Mouse (Mus musculus): ENCODE data around the gene Psat1.

The Psat1 gene

DNA sequence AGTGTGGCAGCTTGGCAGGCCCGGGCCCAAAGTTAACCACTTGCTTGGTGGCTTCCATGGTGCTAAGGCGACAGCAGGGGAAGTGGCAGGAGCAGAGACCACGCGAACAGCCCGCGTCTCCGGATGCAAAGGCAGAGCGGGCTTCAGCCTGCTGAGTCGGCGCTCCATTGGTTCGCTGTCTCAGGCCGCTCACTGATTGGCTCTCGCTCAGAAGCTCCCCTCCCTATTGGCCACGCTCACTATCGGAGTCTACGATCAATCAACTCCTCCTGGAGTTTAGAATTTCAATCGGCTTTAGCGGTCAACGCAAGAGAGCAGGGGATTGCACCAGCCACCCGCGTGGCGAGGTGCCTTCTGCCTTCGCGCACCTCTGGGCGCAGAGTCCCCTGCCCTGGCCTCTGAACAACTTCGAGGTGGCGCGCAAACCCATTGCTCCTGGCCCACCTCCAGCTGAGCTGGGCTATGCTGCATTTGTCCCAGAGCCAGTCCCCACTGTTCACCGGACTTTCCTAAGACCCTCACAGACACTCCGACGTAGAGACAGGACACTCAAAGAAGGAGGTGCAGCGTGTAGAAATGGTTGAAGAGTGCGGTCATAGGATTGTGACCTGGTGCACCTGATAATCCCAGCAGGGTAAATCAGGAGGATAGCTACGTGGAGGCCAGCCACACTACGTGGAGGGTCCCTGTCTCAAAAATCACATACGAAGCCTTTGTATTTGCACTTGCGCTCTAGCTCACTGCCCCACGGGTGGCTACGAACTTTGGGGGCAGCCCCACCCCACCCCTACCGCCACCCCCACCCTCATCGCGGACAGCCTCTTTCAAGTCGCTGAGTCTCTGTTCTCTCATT lies 22.0 kb downstream of the Psat1 start:
- DNase-seq (ENCODE audit: inconsistent age in 2 of 2, low spot score in 1 of 2), result peak; percentile 93 to 96

DNA sequence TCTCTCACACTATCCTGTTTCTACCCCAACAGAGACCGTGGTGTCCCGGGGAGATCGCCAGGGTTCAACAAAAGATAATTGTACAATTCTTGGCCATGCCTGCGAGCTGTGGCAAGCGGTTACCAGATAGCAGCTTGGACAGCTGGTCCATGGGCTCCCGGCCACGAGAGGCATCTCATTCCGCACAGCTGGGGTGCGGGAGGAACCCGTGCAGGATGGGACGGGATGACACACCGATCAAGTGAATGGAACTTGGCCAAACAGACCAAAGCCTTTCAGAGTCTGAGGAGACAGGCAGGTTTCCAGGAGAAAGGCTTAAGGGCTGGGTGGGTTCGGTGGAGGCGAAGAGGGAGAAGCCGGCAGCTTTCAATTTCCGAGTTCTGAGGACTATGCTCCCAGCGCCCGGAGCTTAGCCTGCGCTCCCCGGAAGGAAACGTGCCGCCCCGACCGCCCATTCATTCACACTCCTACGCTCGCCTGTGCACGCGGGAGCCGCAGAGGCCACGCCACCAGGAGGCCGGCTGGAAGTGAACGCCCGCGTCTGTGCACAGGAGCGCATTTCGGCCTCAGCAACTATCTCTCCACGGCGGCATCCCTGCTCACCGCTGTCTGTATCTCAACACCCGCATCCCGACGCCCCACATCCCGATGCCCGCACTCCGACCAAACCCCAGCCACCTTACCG lies 22.8 kb downstream of the Psat1 start:
- peak; percentile 64 to 89 for DNase-seq (ENCODE audit: inconsistent age in 2 of 2, low spot score in 1 of 2)

DNA sequence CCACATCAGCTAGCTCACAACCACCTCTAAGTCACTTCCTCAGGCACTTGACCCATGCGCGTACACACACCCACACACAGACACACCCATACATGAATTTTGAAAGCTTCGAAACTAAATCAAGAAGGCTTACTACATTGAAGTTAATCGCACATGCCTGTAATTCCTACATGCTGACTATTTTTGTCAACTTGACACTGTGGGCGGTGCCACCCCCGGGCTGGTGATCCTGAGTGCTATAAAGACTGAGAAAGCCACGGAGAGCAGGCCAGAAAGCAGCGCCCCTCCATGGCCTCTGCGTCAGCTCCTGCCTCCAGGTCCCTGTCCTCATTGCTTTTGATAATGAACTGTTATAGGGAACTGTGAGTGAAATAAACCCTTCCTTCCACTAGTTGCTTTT lies 23.7 kb downstream of the Psat1 start:
- peak; percentile 70 to 82 for DNase-seq (ENCODE audit: inconsistent age in 2 of 2, low spot score in 1 of 2)

DNA sequence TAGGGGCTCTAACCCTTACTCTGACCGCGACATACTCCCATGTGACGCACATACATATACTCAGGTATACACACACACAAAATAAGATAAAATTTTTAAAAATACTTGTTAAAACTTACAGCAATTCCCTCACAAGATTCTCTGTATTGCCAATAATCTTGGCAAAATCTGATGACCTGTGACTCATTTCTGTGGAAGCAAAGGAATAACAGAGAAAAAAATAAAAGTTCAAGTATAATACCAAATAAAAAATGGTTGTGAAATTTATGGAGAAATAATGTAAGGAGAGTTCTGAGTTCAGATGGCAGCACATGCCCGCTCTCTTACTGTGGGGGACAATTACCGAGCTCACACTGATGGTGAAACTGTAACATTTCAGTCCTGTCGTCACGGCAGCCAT lies 27.8 kb downstream of the Psat1 start:
- DNase-seq (ENCODE audit: inconsistent age in 2 of 2, low spot score in 1 of 2), result no peak

DNA sequence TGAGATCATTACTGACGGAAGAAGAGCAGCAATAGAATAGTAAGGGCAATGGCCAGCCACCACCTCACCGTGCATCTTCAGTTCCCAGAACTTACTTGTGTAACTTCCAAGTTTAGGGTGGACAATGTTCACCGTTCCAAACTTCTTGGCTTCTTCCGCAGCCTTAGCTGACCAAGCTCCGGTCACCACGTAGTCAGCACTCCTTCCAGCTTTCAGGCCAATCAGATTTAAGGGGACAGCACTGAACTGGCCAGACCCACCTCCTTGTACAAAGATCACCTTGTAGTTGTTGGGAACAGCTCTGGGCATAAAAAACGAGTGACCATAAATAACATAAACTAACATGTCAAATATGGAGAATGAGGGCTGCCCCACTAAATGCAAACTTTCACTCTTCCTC lies 29.0 kb downstream of the Psat1 start:
- DNase-seq (ENCODE audit: inconsistent age in 2 of 2, low spot score in 1 of 2), result no peak

DNA sequence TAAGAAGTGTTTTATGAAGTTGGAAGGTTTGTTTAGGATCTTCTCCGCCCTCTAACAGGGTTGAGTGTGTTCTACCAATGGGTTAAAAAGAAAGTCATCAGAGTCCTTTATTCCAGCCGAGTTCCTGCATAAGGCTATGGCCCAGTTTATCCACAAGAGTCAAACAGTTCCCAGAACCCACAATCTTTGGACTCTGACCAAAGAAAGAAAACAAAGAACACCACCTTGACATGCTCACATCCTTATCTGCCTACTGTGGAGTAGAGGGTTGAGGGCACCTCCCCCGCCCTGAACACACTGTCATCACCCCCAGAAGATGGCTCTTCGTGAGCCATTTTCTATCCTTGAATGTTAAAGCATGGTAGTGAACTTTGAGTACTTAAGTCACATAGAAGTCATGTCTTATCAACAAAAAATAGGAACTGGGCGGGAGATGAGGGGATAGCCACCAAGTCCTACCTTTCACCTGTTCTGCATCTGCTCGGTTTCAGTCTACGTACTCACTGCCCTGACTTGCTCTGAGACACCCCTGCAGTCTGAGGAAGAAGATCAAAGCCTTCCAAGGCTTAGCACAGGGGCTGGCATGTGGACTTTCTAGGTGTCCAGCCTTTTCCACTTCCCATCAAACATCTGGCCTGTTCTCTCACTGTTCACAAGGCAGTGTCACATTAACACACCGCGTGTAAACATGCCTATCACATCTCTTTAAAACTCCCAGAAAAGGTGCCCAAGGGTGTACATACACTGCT lies 33.7 kb downstream of the Psat1 start:
- no peak for DNase-seq (ENCODE audit: inconsistent age in 2 of 2, low spot score in 1 of 2)

DNA sequence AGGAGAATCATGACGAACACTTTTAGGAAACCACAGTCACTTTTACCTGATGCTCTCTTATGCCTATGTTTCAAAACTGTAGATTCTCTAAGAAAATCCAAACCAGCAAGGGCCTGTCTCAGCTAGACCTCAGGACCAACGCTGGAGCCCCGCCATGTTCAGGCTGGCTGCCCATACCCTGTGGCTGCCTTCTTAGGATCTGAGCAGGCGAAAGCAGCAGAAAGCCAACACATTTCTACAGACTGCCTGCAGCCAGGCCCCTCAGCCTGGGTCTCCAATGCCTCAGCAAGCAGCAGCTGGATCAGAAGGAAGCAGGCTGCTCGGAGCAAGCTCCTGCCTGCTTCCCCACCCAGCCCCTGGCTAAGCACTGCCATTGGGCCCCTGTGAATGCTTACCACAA lies 35.7 kb downstream of the Psat1 start:
- no peak for DNase-seq (ENCODE audit: inconsistent age in 2 of 2, low spot score in 1 of 2)

DNA sequence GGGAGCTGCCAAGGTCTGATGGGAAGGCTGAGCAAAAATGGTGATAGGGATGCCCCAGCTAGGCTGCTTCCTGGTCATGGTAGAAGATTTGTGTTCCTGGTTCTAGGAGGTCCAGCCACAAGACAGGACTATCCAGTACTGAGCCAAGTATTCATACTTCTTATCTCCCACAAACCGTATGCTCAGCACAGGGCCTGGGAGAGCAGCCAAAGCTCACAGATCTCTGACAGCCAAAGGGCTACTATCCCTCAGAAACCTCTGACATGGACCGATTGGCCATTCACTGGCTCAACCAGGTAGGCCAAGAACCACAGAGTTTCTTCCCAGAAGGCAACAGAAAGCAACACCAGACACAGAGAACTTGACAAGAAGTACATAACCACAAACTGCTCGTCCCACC lies 36.1 kb downstream of the Psat1 start:
- no peak for DNase-seq (ENCODE audit: inconsistent age in 2 of 2, low spot score in 1 of 2)

DNA sequence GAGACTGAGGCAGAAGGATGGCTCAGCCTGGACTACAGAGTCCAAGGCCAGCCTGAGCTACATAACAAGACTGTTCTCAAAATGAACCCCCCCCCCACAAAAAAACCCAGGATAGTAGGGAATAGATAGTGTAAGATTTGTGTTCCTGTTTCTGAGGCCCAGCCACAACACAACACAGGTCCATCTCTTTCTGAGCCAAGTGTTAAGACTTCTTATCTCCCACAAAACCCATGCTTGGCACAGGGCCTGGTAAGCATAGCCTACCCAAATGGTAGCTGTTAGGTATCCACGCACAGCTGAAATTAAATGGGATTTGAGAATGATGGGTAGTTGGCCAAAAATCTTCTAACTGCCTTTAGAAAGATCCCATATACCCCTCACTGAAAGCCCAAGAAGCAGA lies 36.6 kb downstream of the Psat1 start:
- DNase-seq (ENCODE audit: inconsistent age in 2 of 2, low spot score in 1 of 2), result no peak

DNA sequence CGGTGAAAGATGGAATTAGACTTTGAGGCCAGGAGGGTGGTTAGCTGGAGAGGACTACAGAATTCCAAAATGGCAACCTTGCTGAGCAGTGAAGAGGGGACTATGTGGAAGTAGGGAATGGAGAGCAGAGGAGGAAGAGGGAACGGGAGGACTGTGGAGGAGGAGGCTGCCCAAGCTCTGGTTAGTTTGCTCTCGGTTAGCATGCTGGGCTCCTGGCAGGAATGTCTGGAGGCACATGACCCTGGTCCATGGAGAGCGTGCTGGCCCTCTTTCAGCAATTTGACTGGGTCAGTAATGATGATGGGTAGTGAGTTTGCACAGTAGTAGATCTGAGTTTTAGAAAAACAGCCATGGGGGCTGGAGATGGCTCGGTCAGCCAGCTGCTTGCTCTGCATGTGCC lies 39.1 kb downstream of the Psat1 start:
- DNase-seq (ENCODE audit: inconsistent age in 2 of 2, low spot score in 1 of 2), result no peak

DNA sequence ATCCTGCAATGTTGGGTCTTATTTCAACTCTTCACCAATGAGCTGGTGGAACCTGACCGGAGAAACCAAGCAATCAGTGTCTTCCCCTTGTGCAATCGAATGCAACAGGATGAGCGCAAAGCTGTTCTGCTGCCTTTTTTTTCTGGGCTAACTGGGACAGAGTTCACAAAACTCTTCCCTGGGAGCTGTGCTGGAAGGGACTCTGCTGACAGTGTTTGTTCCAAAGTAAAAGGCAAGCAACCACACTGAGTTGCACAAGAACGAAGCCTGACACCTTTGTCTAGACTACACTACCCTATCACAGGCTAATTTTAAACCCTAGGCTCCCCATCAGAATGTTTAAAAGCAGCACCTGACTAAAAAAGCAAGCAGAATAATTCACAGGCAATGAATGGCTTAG lies 42.4 kb downstream of the Psat1 start:
- no peak for DNase-seq (ENCODE audit: inconsistent age in 2 of 2, low spot score in 1 of 2)

DNA sequence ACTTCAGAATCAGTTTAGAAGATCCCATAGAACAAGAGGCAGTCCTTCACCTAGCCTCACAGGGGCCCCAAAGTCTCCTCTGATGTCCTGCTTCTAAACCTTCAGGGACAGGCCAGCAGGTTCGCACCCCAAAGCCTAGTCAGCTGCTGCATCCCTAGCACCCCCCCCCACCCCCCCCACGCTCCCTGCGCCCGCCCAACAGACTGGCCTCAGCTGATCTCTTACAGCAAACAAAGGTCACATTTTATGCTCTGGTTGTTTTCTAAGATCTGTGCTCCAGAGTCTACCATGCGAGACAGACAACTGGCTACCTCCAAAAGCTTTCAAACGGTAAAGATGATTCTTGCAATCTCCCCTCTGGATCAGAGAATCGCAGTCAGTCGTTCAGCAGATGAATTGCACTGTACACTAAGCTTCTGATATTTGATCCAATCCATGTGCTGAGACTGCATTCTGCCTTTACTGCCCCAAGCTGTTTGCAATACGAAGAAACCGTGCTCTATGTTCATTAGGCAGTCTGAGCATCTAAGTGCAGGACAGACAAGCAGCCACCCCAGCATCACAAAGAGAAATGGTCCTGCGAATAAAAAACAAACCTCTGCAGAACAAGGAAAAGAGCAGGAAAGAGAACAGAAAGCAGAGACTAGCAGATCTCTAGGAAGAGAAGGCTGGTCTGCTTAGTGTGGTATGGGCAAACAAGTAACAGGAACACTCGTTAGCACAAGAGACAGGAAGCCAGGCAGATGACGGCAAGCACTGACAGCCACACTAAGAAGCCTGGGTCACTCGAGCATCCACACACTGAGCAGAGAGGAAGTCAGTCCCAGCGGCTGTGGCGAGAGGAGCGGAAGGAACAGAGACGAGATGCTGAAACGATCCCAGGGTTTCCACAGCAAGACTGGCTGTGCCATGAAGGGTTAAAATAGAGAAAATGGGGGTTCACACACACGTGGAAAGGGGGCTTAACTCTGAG lies 43.3 kb downstream of the Psat1 start:
- no peak for DNase-seq (ENCODE audit: inconsistent age in 2 of 2, low spot score in 1 of 2)

DNA sequence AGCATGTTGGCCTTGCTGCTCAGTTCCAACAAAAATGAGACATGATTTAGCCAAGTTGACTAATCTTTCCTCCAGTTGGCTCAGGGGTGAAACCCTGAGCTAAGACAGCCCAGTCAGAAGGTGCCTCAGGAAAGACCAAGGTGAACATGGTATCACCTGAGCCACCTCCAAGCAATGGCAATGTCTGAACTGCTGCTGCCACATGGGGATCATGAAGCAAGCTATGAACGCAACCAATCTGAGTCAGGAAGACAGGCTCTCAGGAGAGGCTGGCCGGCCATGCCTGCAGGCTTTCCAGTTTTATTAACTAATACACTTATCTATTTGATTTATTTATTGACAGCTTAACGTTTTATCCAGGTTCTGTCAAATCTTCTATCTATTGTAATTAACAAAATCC lies 51.5 kb downstream of the Psat1 start:
- DNase-seq (ENCODE audit: inconsistent age in 2 of 2, low spot score in 1 of 2), result no peak

DNA sequence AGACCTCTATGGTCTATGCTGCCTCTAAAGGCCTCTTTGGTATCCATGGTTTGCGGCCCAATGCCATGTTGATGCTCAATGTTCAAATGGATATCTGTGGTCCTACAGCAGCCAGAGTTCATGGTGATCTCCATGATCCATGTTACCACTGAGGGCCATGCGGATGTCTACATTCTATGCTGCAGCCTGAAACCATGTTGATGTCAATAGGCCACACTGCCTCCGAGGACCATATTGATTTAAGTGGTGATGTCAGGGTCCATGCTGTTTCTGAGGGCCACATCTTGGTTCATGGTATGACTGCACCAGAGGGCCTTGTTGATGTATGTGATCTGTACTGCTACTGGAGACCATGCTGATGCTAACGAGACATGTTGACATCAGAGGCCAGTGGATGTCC lies 55.0 kb downstream of the Psat1 start:
- no peak for DNase-seq (ENCODE audit: inconsistent age in 2 of 2, low spot score in 1 of 2)

DNA sequence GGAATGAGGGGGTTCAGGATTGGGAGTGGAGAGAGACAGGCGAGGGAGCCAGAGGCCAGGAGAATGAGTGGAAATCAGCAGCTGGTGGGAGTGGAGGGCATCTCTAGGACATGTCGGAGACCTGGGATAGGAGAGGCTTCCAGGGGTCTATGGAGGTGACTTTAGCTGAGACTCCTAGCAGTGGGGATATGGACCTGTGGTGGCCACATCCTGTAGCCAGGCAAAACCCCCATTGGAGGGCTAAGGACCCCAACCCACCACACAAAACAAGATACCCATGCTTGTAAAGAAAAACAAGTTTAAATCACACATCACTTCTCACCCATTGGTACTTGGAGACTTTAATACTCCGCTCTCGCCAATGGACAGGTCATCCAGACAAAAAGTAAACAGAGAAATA lies 58.7 kb downstream of the Psat1 start:
- no peak for DNase-seq (ENCODE audit: inconsistent age in 2 of 2, low spot score in 1 of 2)

DNA sequence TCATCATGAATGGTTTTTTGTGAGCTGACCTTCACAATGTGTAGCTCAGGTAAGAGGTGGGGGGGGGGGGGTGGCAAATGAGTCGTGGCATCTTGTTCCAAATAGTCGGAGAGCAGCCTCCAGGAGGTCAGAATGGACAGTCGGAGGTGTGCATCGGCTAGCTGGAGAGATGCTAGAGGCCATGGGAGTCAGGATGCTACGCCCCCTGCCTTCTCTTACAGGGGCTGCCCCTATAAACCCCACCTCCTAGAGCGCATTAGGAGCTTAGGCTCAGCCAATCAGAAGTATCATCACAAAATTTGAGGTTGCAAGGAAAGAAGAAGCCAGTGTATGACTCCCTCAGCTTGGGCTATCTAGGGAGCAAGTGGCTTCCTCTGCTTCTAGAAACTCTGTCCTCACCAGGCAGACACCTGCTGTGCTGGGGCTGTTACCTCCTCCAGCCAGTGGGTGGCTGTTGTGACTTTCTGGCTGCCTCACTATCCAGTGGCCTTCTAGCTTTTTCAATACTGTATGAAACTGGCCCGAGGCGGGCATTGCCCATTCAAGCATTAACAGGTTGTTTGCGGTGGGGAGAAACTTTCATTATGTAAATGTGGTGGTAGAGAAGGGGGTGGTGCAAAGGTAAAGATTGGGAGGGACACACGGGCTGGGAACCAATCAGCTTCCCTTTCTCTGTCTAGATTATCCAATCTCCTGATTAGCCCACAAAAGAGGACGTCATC lies 64.3 kb downstream of the Psat1 start:
- no peak for DNase-seq (ENCODE audit: inconsistent age in 2 of 2, low spot score in 1 of 2)

DNA sequence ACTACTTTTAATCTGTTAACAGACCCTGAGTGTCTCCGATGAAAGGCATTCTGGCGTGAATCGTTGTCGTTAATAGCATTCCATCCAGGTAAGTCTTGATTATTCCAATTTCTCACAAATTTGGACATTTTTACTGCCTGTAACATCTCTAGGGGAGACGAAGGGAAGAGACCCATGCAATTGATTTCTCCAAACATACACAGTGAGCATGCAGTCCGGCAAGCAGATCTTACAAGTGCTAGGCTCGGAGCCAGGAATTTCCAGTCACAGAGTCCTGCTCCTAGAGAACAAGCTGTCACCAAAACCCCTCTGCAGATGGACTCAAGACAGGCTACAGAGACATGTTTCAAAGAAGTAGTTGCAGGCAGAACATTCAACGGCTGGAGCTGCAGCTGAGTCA lies 66.4 kb downstream of the Psat1 start:
- DNase-seq (ENCODE audit: inconsistent age in 2 of 2, low spot score in 1 of 2), result no peak

DNA sequence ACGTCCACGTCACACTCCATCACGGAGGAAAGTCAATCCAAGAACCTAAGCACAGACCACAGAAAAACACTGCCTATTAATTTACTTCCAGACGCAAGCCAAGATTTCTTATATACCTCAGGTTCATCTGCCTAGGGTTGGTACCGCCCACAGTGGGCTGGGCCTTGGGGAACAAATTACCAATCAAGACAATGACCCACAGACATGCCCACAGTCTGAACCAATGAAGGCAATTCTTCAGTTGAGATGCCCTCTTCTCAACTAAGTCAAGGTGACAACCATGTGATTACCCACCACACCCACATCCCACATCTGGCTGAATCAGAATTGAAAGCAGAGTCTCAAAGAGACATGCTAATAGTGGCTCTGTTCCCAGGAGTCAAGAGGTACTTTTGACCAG lies 67.9 kb downstream of the Psat1 start:
- DNase-seq (ENCODE audit: inconsistent age in 2 of 2, low spot score in 1 of 2), result no peak

DNA sequence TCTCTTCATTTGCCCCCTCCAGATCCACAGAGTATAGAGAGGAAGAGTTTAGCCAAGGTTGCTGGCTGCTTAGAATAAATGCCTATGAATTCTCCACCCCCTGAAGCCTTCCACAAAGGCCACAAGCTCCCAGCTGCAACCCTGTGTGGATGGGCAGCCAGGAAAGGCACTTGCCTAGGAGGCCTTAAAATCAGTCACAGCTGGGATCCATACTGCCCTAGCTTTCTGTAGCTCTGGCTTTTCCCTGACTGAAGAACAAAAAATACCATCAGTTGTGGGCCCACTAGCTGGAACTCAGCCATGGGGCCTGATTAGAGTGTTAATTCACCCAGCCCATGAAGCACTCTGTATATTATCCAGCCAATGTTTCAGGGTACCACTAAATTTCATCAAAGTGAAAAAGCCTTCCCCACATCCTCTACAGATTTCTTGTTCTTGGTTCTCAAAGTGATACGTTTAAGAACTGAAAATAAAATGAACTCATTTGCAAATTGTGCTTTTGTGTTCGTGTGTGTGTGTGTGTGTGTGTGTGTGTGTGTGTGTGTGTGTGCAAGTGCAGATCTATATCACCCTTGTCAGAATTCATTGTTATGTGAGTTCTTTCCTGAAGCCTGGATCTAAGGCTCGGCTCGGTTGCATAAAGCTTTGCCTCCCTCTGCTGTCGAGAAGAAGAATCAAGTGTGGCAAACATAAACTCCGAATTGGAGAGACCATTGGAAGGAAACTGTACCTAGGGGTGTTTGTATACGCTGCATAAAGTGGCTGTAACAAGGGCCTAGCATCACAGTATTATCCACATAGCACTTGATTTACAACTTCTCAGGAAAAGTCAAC lies 78.1 kb downstream of the Psat1 start:
- no peak for DNase-seq (ENCODE audit: inconsistent age in 2 of 2, low spot score in 1 of 2)

Measured in adrenal gland, adult (tissue).